Mouse (Mus musculus): Measurements from ENCODE around the gene Hist1h4h.

Hist1h4h gene

GRCm38 (mm10) chr13:23530901-23531875 lies at the start of gene Hist1h4h:
Hist1h4h (plus strand) TSS chr13:23531050.
- peak; percentile 97 for DNase-seq

- no peak for DNase-seq
These were observed 47.7 kb upstream of the Hist1h4h start for GRCm38 (mm10) chr13:23483153-23483552.

DNA sequence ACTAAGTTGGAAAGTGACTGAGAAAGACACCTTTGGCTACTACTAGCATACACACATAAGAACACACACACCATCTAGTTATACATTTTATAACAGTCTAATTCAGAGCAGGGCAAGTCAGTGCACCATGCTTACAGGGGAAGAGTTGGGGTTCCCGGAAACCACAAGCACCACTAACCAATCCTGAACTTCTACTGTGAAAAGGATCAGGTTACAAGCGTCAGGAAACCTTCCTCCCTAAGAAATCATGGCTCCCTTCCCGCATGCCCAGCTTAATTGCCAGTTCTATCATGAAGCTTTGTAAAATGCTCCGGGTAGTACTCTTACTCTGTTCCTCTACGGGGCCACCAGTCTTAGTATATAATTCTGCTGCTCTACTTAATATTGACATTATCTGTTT lies 45.6 kb upstream of the Hist1h4h start:
- DNase-seq: no peak

DNA sequence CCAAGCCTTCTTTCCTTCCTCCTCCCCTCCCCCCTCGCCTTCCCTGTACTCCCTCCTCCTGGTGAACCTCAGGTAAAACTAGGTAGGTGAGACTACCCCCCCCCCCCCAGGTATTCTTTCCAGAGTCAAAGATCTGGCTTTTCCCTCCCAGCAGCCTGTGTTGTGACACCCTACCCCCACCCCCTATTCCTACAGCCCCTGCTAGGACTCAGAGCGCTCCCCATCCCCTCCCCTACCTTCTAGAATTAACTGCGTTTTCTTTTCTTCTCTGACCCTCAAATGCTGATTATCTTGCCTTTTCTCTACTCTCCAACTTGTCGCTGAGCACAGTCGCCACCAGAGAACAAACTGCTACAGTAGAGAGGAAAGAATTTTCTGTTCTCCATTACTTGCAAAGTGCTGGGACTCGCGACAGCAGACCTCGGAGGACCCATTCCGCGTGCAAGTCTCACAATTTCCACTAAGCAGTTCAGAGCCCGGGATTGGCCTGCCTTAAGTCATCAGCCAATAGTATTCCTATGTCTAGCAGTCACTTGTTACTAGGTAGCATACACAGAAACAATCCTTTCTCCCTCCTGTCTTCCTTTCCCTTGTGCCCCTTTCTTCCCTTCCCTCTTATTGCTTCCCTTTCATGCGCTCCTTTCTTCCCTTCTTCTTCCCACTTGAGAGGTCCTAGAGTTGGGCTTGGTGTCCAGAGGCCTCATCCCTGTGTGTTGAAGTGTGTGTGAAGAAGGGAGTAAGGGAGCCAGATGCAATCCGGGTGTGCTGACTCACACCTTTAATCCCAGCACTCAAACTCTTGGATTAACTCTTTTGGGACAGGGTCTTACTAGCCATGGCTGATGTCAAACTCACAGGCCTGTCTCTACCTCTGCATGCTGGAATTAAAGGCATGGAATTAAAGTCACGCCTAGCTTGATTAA lies 42.2 kb upstream of the Hist1h4h start, which contains the start of gene Btn2a2:
Btn2a2 (minus strand) TSS at position 458 of the 923 bp plus-strand sequence.
- DNase-seq: peak; percentile 25

GRCm38 (mm10) chr13:23490863-23491262 lies 40.0 kb upstream of the Hist1h4h start:
- no peak for DNase-seq

- DNase-seq: no peak
These were observed 39.6 kb upstream of the Hist1h4h start for GRCm38 (mm10) chr13:23491263-23491662.

GRCm38 (mm10) chr13:23491990-23492389 lies 38.9 kb upstream of the Hist1h4h start:
- DNase-seq: no peak

DNA sequence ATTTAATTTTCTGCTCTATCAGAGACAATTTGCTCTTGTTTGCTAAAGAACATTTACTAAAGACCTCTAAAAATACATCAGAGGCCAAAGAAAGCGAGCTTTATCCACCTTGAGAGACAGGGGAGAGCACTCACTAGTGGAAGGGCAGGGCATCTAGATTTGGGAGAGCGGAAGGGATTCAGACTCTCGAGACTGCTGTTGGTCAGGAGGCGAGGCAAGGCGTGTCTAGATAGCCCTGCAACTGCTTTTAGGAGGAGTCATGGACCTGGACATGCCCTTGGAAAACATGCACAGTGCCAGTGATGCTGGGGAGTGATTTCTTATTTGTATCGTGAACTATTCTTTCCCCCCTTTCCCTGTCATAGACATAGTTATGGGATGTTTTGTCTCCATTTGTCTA lies 35.3 kb upstream of the Hist1h4h start:
- no peak for DNase-seq

GRCm38 (mm10) chr13:23497656-23498321 lies 33.1 kb upstream of the Hist1h4h start:
- DNase-seq: no peak

DNA sequence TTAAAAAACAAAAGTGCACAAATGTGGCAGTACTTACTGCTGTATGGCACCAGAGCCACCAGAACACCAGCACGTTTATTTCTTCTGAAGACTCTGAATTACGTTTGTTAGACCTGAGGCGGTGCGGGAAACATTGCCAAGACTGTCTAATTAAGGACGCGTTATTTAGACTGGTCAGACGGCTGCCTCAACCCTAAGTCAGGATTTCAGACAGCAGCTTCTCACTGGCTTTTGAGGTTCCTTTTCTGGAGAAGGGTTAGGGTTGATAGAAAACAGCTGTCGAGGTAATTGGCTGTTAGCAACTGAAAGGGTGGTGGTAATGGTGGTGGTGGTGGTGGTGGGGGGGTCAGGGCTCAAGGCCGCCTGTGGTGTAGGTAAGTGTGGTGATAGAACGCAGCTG lies 32.2 kb upstream of the Hist1h4h start:
- no peak for DNase-seq

GRCm38 (mm10) chr13:23499943-23500342 lies 30.9 kb upstream of the Hist1h4h start:
- no peak for DNase-seq

GRCm38 (mm10) chr13:23500424-23501200 lies 30.2 kb upstream of the Hist1h4h start:
- DNase-seq: no peak

DNA sequence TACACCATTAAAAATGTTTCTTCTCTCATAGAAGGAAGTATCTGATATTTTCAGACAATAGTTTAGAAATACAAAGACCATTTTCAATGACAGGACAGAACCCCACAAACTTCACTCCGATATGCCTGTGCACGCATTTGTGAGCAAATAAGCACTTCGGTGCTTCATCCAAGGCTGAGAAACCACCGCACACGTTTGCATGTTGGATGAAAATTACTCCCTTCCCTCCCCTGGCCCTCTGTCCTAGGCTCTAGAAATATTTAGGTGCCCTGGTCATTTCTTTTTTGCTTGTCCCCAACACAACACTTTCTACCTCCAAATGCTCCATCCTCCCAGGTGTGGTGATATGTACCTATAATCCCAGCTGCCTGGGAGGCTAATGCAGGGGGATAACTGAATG lies 29.3 kb upstream of the Hist1h4h start:
- DNase-seq: no peak

GRCm38 (mm10) chr13:23502031-23502567 lies 28.8 kb upstream of the Hist1h4h start:
- DNase-seq: no peak

DNA sequence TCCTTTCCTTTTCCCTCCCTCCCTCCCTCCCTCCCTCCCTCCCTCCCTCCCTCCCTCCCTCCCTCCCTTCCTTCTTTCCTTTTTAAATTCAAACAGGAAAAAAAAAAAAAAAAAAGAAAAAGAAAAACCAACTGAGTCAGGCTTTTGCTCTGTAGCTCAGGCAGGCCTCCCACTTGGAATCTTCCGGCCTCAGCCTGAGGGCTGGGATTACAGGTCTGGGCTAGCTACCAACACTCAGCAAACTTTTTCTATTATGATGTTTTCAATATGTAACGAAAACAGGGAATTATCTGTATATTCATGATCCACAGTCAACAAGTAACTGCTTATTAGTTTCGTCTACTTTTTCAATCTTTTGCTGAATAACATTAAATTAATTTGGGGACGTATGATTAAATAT lies 27.9 kb upstream of the Hist1h4h start:
- DNase-seq: no peak

- peak; percentile 39 for DNase-seq
These were observed 27.1 kb upstream of the Hist1h4h start for GRCm38 (mm10) chr13:23503797-23504196.

- DNase-seq: no peak
These were observed 25.0 kb upstream of the Hist1h4h start for GRCm38 (mm10) chr13:23505662-23506345.

DNA sequence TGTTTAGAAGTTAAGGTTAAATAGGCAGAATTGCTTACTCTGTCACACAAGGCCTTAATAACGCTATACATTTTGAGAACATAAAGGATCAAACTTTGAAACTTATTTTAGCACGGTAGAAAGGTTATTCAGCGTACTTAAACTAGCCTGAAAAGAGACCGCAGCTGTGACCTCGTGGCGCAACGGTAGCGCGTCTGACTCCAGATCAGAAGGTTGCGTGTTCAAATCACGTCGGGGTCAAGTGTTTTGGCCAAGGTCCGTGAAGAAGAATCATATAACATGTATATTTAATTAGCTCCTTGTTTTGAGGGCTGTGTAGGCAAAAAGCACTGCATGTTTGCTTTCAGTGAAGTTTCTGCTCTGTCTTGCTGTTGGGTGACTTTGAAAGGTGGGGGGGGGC lies 24.5 kb upstream of the Hist1h4h start:
- no peak for DNase-seq

GRCm38 (mm10) chr13:23506819-23507515 lies 23.9 kb upstream of the Hist1h4h start:
- no peak for DNase-seq

DNA sequence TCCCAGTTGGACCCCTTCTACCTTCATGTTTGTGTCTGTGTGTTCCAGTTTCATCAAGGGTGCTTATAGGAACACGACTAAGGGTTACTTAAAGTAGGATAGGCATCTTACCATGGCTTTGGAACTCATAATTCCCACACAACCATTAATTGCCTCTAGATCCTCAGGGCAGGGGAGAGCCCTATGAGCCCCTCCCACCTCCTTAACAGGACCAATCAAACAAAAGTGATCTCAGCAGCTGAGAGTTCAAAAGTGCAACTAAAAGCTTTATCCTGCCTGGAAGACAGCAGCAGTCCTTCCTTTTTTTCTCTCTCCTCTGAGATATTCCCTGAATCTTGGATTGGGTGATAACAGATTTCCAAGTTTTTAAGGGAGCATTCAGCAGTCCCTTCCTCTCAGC lies 20.7 kb upstream of the Hist1h4h start:
- no peak for DNase-seq

Measured in cerebellum, adult 8-10 months (tissue).